Mouse (Mus musculus): ENCODE data around the gene Drd5. TPM values are rescaled to one million over a fixed set of nuclear protein-coding genes. Genes with fewer than 3 reads are reported as not detected.

Drd5 gene
- polyA plus RNA-seq, 1 experiment from 2014 or later, result 1.1 TPM

DNA sequence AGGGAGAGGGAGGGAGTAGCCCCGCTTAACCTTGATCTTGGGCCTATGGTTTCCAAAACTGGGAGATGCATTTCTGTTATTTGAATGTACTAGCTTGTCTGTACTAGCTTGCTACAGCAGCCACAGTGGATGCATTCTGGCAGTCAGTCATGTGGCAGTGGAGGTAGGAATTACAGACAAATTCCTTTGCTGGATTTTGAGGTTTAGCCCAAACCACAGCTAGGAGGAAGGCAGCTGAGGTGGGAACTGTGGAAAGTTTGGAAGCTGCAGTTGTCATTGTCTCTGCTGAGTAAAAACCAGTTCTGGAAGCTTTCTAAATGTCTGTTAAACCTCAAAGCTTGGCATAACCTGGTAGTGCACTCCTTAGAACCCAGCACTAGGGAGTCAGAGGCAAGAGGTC lies 52.1 kb downstream of the Drd5 start:
- no peaks in the 10 kb centered on the region for H3K9me3 ChIP-seq (ENCODE audit: control insufficient read depth, low read length)
- no peak overlapping the region for H3K4me3 ChIP-seq (ENCODE audit: low read length)
- no peaks in the 10 kb centered on the region for H3K36me3 ChIP-seq (ENCODE audit: control insufficient read depth, insufficient read depth, low read length)
- H3K27ac ChIP-seq (ENCODE audit: low read depth, low read length), result no peak overlapping the region
- peaks cover 10% of the 10 kb centered on the region for H3K4me1 ChIP-seq (ENCODE audit: control insufficient read depth, insufficient read depth, low read depth, low read length)
- H3K4me2 ChIP-seq (ENCODE audit: low read length), result no peak overlapping the region
- no peaks in the 10 kb centered on the region for H3K27me3 ChIP-seq (replicated peaks; ENCODE audit: control insufficient read depth, insufficient read depth, low read length)
- WGBS, result 83% methylated on average over 1 of the region's 1 CpGs
- ATAC-seq, result no peak
- no peak overlapping the region for H3K9ac ChIP-seq (ENCODE audit: low read depth, low read length)

Other genes with a start within 250 kb of the Drd5 start
- 1,495 and 1,654 TPM in 2 replicates for gene Nsg1, start 159.5 kb upstream of the Drd5 start, polyA plus RNA-seq (2015; fragmentation: Nextera tagmentation; extraction: Ambion mirVana)
- gene Zbtb49, start 98.9 kb upstream of the Drd5 start, polyA plus RNA-seq (2015; fragmentation: Nextera tagmentation; extraction: Ambion mirVana), result 16.9 and 17.9 TPM in 2 replicates
- gene Lyar, start 98.9 kb upstream of the Drd5 start, polyA plus RNA-seq (2015; fragmentation: Nextera tagmentation; extraction: Ambion mirVana), result 36.7 and 37.9 TPM in 2 replicates
- 89.3 and 91.4 TPM in 2 replicates for gene Tmem128, start 59.2 kb upstream of the Drd5 start, polyA plus RNA-seq (2015; fragmentation: Nextera tagmentation; extraction: Ambion mirVana)
- gene Otop1, start 43.4 kb upstream of the Drd5 start, polyA plus RNA-seq (2015; fragmentation: Nextera tagmentation; extraction: Ambion mirVana), result 0.07 TPM in 1 of 2 replicates, not detected in the other
- gene Slc2a9, start 183.8 kb downstream of the Drd5 start, polyA plus RNA-seq (2015; fragmentation: Nextera tagmentation; extraction: Ambion mirVana), result 0.44 and 0.77 TPM in 2 replicates
- 202 and 210 TPM in 2 replicates for gene Wdr1, start 243.9 kb downstream of the Drd5 start, polyA plus RNA-seq (2015; fragmentation: Nextera tagmentation; extraction: Ambion mirVana)

Measured in hindbrain, embryonic 16.5 days (tissue).